Mouse (Mus musculus) spleen, postnatal 14 days (tissue): Measurements from ENCODE around the gene Tap1.
"Not testable (repeated sequence)": the region's sequence is repeated elsewhere in the genome, so short reads cannot be mapped to it uniquely, and the experiment has no call there.

Source experiments
- DNase-seq, 2 experiments: peaks; one replicate each; pipeline ENCODE4 v3.0.0; 2021 to 2022; ENCODE audit warnings: low spot score in 2 of 2

The Tap1 gene

GRCm38 (mm10) chr17:34187261-34187916, at the start of gene Tap1, which contains the start of gene Psmb9:
Tap1 (plus strand) TSS chr17:34187553.
Psmb9 (minus strand) TSS chr17:34187764.
- peak; percentile 96 to 98 for DNase-seq

DNA sequence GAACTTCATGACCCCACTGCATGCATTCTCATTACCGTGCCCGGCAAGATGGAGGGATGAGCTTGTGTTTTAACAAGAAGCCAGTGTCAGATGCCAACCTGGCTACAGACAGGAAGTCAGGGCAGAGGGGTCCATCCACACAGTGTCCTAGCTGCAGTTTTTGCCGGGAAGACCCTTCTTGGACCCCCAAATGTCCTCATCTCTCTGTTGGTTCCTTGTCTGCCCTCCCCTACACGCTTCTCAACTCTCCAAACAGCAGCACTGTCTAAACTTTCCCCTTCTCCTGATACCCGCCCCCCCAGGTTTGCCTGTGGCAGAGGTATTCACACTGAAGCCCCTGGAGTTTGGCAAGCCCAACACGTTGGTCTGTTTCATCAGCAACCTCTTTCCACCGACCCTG, 49.8 kb upstream of the Tap1 start:
- no peak for DNase-seq

GRCm38 (mm10) chr17:34138655-34139054, 48.7 kb upstream of the Tap1 start:
- no peak for DNase-seq

DNA sequence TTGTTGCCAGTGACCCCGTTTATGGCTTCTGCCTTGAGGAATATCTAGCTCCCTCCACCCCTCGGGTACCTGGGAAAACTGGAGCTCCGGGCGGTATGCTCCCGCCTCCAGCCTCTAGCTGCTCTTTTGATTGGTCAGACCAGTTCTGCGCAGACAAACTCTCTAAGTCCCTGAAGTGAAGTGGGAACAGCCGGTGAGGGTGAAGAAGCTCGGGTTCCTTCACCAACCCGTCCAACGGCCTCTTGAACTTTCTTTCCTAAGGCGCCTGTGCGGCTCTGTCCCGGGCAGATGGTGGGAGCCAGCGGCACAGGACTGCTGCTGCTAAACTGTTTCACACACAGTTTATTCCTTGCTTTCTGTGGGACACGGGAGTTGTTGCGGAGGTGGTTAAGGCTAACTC, 47.9 kb upstream of the Tap1 start:
- DNase-seq = no peak

- no peak for DNase-seq
Observed at GRCm38 (mm10) chr17:34140240-34140639, 47.1 kb upstream of the Tap1 start.

- no peak for DNase-seq
Observed at GRCm38 (mm10) chr17:34141448-34141847, 45.9 kb upstream of the Tap1 start.

DNA sequence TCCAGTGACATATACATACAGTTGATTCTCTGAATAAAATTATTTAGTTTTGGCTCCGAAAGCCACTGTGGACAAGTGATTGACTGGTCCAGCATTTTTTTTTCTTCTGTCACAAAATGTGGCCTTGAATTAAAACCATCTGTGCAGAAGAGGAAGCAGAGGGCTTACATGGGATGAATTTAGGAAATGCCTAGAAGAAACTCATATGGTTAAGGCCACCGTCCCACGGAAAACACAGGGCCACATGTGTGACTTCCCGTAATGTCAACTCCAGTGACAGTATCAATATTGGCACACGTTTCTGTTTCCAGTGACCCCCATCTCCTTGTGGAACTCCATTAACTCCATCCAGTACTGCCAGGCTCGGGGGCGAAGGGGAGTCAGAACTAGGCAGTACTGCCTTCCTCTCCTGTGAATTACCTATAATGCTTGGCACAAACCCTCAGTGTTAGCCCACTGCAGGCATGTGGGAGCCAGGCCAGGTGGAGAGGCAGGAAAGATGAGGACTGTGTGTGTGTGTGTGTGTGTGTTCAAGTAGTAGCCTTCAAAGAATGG, 44.8 kb upstream of the Tap1 start:
- DNase-seq = no peak

DNA sequence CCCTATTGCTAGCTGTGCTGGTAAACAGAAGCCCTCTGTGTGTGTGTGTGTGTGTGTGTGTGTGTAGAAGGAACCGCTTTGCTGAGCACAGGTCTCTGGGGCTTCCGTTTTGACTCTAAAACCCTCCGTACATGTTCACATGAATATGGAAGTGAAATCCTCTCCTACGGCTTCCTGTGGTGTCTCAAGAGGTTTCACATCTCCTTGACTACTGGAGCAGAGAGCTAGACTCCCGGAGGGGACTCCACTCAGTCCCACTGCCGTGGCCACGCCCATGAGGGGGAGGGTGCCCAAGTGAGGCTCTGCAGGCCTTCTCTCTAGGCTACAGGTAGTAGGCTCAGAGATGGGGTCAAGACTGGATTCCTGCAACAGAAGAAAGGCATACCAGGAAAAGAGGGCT, 44.3 kb upstream of the Tap1 start, which contains the start of gene H2-DMb2:
H2-DMb2 (plus strand) TSS at position 275 of the 400 bp plus-strand sequence.
- DNase-seq = peak; percentile 76 to 82

DNA sequence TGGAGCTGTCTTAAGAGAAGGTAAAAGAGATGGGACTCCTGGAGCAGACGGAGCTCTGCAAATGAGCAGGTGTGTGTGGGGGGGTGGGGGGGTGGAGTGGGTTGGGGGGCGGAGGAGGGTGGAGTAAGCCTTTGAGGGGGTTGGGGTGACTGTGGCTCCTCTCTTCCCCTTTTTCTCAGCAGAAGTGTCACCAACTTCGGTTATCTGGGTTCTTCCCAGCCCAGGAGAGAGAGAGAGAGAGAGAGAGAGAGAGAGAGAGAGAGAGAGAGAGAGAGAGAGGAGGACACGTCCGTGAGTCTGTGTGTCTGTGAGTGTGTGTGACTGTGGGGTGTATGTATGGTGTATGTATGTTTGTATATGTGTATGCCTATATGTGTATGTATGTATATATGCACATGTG, 43.9 kb upstream of the Tap1 start:
- DNase-seq = no peak

DNA sequence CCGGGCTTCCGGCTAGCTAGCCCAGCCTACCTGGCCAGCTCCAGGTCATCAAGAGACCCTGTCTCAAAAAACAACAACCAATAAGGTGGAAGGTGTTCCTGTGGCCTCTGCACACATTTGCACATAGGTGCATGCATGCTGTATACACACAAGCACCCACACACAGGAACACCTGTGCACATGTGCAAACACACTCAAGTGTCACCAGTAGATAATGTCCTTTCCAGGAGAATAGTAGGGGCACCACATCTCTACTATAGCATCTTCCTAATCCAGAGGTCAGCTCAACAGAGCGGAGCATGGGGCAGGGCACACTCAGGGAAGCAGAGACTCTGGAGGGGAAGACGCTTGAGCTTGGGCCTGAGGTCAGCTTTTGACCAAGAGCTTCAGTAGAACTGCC, 43.1 kb upstream of the Tap1 start:
- not testable (repeated sequence) for DNase-seq

- peak in 1 of 2 experiments; percentile 45 for DNase-seq
Observed at GRCm38 (mm10) chr17:34144960-34145371, 42.4 kb upstream of the Tap1 start.

GRCm38 (mm10) chr17:34152923-34153322, 34.4 kb upstream of the Tap1 start, which contains the start of gene H2-DMb1:
H2-DMb1 (plus strand) TSS chr17:34153072.
- no peak for DNase-seq

DNA sequence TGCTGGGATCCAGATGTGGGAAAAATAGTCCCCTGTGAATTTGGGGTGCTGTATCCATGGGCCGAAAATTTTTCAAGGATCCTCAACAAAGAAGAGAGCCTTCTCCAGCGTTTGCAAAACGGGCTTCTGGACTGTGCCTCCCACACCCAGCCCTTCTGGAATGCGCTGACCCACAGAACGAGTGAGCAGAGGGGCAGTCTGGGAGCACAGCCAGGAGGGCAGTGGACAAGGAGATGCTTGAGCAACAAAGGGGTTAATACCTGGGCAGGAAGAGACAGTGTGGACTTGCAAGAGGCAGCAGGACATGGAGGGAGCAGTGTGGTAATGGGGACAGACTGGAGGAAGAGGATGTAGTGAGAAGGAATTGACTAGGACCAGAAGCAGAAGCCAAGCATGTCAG, 31.8 kb upstream of the Tap1 start:
- DNase-seq = no peak

DNA sequence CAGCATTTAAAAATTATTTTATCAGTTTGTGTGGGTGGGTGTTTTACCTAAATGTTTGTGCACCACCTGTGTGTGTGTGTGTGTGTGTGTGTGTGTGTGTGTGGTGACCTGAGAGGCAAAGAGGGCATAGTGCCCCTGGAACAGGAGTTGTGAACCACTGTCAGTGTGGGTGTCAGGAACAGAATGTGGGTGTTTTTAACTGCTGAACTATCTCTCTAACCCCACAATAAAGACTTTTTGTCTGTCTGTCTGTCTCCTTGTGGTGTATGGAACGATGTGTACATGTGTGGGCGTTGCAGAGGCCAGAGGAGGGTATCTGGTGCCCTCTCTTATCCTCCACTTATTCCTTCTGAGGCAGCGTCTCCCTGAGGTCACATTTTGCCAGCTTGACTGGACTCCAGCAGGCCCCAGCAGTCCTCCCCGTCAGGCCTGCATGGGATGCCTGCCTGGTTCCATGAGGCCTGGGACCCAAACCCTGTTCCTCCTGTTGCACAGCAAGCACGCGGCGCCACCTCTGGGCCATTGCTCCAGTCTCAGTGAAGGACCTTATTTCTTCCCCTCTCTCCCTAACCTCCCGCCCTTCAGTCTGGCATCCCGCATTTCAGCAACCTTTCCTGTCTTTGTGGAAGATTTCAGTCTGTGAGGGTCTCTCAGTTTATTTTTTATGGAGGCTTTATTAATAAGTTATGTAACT, 23.0 kb upstream of the Tap1 start:
- DNase-seq = peak; percentile 30 to 52

DNA sequence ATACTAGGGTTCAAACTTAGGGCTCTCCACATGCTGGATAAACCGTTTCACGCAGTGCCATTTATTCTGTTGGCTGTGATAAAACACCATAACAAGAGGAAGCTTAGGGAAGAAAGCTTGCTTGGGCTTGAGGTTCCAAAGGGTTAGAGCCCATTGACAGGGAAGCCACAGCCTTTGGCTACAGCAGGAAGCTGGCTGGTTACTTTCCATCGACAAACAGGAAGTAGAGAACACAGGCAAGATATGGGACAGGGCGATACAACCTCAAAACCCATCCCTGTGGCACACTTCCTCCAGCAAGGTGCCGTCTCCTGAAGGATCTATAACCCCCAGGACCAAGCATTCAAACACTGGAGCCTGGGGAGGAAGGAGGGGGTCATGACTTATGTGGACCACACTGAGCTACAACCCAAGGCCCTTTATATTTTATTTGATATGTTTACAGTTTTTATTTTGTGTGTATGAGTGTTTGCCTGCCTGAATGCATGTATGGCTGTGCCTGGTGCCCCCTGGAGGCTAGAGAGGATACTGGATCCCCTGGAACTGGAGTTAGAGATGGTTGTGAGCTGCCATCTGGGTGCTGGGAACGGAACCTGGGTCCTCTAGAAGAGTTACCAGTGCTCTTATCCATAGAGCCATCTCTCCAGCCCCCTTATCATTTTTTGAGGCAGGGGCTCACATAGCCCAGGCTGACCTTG, 22.2 kb upstream of the Tap1 start:
- no peak for DNase-seq

DNA sequence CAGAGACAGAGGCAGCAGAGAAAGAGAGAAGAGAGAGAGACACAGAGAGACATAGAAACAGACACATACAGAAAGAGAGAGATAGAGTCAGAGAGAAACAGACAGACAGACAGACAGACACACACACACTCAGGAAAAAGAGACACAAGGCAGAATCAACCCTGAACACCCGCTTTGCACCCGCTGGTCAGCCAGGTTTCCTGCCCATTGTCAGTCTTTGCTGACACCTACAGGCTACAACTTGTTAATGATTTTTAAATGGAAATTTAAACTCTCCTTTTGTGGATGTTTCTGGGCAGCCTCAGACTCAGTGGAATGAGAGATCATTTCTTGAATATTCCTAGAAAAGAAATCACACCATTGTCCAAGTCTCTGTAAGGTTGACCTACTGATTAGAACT, 18.1 kb upstream of the Tap1 start:
- no peak for DNase-seq

- no peak for DNase-seq
Observed at GRCm38 (mm10) chr17:34170487-34170876, 16.9 kb upstream of the Tap1 start.

DNA sequence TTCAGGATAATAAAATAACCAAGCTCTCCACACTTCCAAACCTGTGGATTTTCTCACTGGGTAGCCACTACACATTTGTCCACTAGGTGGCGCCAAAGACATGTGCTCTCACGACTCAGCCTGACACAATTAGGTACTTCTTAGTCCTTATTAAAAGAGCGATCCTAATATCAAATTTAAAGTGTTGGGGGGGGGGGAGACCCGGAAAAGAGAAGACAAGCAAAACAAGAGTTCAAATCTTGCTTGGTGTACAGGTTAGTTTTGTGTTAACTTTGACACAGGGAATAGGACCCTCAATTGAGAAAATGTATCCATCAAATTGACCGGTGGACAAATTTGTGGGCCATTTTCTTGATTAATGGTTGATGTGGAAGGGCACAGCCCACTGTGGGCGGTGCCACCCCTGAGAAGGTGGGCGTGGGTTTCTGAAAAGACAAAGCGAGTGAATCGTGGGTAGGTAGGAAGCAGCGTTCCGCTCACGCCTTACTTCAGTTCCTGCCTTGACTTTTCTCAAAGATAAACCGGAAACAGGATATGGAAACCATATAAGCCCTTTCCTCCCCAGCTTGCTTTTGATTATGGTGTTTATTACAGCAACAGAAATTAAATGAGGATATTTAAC, 16.4 kb upstream of the Tap1 start:
- peak; percentile 60 to 81 for DNase-seq

- no peak for DNase-seq
Observed at GRCm38 (mm10) chr17:34172528-34172927, 14.8 kb upstream of the Tap1 start.

DNA sequence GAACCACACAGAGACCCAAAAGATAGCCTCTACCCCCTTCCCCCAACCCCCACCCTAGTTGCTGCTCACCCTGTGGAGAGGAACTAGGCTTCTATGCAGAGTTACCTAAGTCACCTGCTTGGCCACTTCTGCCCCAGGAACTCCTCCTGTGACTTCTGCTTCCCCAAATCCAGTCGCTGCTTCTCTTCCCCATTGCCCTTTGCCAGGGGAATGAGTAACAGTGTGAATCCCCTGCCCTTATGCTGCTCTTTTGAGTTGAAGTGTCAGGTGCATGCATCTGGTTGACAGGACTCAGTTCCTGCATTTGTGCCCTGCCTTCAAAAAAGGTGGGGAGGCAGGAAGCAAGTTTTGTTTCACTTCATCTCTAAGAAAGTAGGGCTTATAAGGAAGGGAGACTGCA, 13.3 kb upstream of the Tap1 start:
- no peak for DNase-seq

DNA sequence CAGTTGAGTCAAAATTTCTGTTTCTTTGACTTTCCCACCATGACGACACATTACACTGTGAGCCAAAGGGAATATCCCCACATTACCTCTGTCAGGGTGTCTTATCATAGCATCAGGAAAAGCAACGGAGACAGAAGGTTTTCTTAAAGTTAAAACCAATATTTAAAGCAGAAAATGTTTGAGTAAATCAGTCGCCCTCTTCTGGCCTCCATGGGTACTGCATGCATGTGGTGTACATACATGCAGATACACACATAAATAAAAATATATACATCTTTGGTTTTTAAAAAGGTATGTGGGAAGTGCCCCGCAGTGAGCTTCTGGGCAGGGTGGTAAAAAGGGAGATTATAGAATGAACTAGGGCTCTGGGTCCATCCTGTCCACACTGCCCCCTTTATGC, 10.2 kb upstream of the Tap1 start:
- DNase-seq = no peak

DNA sequence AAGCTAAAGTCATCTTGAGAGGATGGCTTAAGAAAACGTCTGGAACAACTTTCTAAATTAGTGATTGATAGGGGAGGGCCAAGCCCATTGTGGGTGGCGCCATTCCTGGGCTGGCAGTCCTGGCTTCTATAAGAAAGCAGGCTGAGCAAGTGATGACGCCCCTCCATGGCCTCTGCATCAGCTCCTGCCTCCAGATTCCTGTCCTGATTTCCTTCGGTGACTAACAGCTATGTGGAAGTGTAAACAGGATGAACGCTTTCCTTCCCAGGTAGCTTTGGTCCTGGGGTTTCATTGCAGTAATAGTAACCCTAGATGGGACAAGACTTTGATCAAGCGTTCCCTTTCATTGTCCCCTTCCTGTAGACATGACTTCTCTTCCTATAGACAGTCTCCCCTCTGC, 8.3 kb upstream of the Tap1 start:
- no peak for DNase-seq
